Mouse (Mus musculus) lung, adult 2 months (tissue): ENCODE measurements around the gene Mecom.

Source experiments
- CTCF ChIP-seq: fragments of 200-500 bp; IDR thresholded peaks from 2 replicates; pipeline ENCODE4 v1.5.1; 2011; ENCODE audit warnings: mild to moderate bottlenecking, low read length, control low read depth; ENCODE audit not compliant: insufficient read depth
- POLR2A ChIP-seq: fragments of 200-500 bp; IDR thresholded peaks from 2 replicates; pipeline ENCODE4 v1.6.1; 2011; ENCODE audit warnings: low read depth, mild to moderate bottlenecking, control low read depth, low read length, borderline replicate concordance; ENCODE audit errors: extremely low read depth

DNA sequence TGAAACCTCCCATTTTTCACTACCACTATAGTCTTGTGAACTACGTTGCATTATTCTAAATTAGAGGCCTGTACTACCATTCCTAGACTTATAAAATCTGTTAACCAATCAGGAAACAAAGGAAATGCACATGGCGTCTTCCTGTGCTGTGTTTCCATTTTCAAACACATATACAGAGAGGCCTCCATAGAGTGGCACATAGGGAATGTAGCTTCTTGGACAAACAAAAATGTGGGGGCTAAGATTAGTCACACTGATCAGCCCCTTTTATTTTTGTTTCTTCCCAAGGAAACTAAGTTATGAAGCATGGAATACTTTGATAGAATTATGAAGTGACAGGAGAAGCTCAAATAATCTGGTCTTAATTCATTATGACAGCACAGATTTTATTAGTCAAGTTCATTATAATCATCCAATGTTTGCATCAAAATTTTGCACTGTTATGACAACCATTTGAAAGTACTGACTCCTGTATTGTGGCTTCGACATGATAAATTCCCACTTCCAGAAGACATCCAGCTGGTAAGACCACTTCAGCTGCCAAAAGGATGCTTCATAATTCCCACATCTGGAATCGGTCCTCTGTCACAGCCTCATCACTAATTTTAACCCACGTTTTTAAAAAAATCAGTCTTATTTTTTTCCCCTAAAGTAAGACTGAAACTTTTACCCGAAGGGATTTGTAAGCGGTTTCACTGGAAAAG lies 429.1 kb downstream of the Mecom start:
- TF ChIP-seq POLR2A (no peak), CTCF (no peak)
